Mouse (Mus musculus) G1E (cell line): ENCODE results near the gene Hormad2. TPM values are rescaled to one million over a fixed set of nuclear protein-coding genes. Genes with fewer than 3 reads are reported as not detected.

Experiments
- ATAC-seq: 2 replicates; pipeline ENCODE4 v1.8.0; 2016; ENCODE audit warnings: mild to moderate bottlenecking; ENCODE audit not compliant: insufficient number of reproducible peaks, poor library complexity, low FRiP score, severe bottlenecking; ENCODE audit errors: extremely low read depth
- DNase-seq: peaks from one replicate; pipeline ENCODE4 v3.0.0; 2012; ENCODE audit warnings: low spot score
- H3K27me3 ChIP-seq: 2 replicates; pipeline ENCODE4 v1.6.1; 2012; ENCODE audit warnings: mild to moderate bottlenecking, low read length, inconsistent platforms; ENCODE audit not compliant: insufficient read depth
- H3K36me3 ChIP-seq: replicated peaks from 2 replicates; pipeline ENCODE3; 2012; ENCODE audit warnings: mild to moderate bottlenecking, inconsistent platforms
- H3K4me1 ChIP-seq: 2 replicates; pipeline ENCODE4 v1.6.1; 2012; ENCODE audit warnings: low read depth, low read length, inconsistent platforms, mixed read lengths; ENCODE audit not compliant: insufficient read depth
- H3K4me3 ChIP-seq: 2 replicates; pipeline ENCODE4 v1.5.1; 2012; ENCODE audit warnings: low read depth, mild to moderate bottlenecking, inconsistent platforms, low read length, moderate library complexity, mixed read lengths
- H3K9me3 ChIP-seq: replicated peaks from 2 replicates; pipeline ENCODE4 v1.6.1; 2012; ENCODE audit warnings: inconsistent platforms
- CTCF ChIP-seq: IDR thresholded peaks from 2 replicates; pipeline ENCODE4 v1.5.1; 2012; ENCODE audit warnings: low read depth, low read length, inconsistent platforms, mixed read lengths
- GATA1 ChIP-seq: IDR thresholded peaks from 2 replicates; pipeline ENCODE4 v1.6.1; 2012; ENCODE audit warnings: borderline replicate concordance, low read length, inconsistent platforms, mixed read lengths
- GATA2 ChIP-seq: IDR thresholded peaks from 2 replicates; pipeline ENCODE4 v1.6.1; 2012; ENCODE audit warnings: low read depth, low read length, inconsistent platforms, borderline replicate concordance
- POLR2AphosphoS5 ChIP-seq: IDR thresholded peaks from 2 replicates; pipeline ENCODE4 v1.6.1; 2012; ENCODE audit warnings: low read depth, low read length, inconsistent platforms; ENCODE audit not compliant: insufficient replicate concordance
- TAL1 ChIP-seq: conservative IDR thresholded peaks from 2 replicates; pipeline ENCODE4 v1.6.1; 2012; ENCODE audit warnings: low read depth, low read length, inconsistent platforms, mixed read lengths
- polyA plus RNA-seq: library from polyadenylated mRNA; stranded (reverse); fragments of >175 nt; gene quantifications from 2 replicates; pipeline ENCODE4 v1.2.3, GENCODE M21; 2012
- total RNA-seq, 2 experiments: library from RNA; stranded (forward) in 1 of 2; stranded (reverse) in 1 of 2; fragments of 200-1000 nt in 1 of 2; fragments of >200 nt in 1 of 2; fragmentation: Nextera tagmentation in 1 of 2; gene quantifications; 2 replicates each; pipeline ENCODE4 v1.2.3; 2014 to 2017

Hormad2 gene
- total and polyA plus RNA-seq, 3 experiments, result 8.6 to 85.0 (median 24.6) TPM

DNA sequence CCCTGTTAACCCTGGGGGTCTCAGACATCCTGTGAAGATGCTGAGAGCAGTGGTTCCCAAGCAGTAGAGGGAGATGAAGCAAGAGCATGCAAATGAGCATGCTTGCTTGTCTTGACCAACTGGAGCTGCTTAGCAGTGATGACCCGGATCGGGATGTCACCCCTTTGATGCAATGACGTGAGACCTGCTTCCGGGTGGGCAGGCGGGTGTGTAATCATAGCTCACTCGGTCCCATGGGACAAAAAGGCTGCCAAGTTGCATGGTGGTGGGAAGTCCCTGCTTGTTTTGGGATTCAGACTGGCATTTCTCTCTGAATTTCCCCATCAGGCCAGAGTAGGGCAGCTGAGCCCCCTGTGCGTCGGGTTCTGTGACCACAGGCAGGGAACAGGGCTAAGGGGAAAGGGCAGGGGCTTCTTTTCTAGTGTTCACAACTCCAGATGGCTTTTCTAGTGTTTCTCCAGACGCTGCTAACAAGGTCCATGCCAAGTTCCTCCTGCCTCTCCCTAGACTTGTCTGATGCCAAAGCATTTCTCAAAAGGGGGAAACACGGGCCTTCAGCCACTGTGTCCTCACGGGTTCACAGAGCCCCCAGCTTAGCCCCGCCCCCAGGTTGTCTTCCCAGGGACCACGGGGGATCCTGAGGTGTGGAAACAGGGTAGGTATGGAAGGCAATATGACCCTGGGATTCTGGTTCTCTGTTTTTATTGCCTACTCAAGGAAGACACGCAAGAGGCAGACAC, 141.0 kb downstream of the Hormad2 start:
- H3K4me3 ChIP-seq, result no peak overlapping the region
- peaks cover 75% of the 10 kb centered on the region for H3K4me1 ChIP-seq
- TF ChIP-seq POLR2AphosphoS5 (no peak), TAL1 (no peak), GATA2 (no peak), GATA1 (no peak), CTCF (no peak)
- ATAC-seq, result no peak
- no peaks in the 10 kb centered on the region for H3K36me3 ChIP-seq
- H3K27me3 ChIP-seq, result peaks cover 15% of the 10 kb centered on the region
- no peak for DNase-seq
- no peaks in the 10 kb centered on the region for H3K9me3 ChIP-seq

DNA sequence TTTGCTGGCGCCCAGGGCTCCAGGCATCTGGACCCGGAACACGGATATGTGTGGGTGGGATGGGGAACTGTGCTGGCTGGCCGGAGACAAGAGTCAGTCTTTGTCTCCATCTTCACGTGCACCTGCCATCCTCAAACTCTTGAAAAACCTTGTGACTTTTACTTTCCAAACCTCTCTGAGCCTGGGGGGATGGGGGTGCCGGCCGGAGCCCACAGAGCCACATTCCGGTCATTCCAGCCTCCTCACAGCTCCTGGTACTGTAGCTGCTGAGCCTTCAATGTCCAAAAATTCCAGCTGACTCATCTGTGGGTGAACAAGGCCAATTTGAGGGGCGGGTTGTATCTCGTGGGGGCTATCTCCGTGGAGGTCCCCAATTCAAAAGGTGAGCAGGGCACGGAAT, 141.7 kb downstream of the Hormad2 start:
- Histone ChIP-seq H3K4me1 (peaks cover 77% of the 10 kb centered on the region), H3K27me3 (peaks cover 16% of the 10 kb centered on the region), H3K36me3 (no peaks in the 10 kb centered on the region), H3K9me3 (no peaks in the 10 kb centered on the region), H3K4me3 (no peak overlapping the region)
- ATAC-seq (no peak), DNase-seq (no peak)
- TF ChIP-seq GATA2 (no peak), TAL1 (no peak), GATA1 (no peak)

DNA sequence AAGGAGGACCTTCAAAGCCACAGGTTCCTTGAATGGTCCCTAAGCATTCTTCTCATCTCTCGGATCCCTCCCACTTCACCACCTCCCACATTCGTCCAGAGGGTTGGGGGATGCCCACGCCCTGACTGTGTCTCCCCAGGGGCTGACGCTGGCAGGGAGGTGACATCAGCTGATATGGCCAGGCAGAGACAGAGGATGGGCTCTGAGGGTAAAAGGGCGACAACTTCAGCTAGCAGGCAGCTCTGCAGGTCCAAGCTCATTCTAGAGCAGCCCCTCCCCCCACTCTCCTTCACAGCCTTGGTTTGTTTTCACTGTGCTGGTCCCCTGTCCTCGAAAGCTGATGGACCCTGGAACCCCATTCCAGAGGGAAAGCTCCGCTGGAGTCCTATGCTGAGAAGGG, 142.3 kb downstream of the Hormad2 start:
- peak overlapping the region; percentile 11; the same call in 1 of the 2 replicates for H3K4me3 ChIP-seq
- ATAC-seq (no peak), DNase-seq (no peak)
- H3K4me1 ChIP-seq, result peaks cover 80% of the 10 kb centered on the region
- no peaks in the 10 kb centered on the region for H3K36me3 ChIP-seq
- H3K9me3 ChIP-seq, result no peaks in the 10 kb centered on the region
- H3K27me3 ChIP-seq, result peaks cover 19% of the 10 kb centered on the region
- TF ChIP-seq TAL1, result no peak
- no peak for TF ChIP-seq POLR2AphosphoS5
- TF ChIP-seq GATA1, result no peak
- TF ChIP-seq GATA2, result no peak
- no peak for TF ChIP-seq CTCF

DNA sequence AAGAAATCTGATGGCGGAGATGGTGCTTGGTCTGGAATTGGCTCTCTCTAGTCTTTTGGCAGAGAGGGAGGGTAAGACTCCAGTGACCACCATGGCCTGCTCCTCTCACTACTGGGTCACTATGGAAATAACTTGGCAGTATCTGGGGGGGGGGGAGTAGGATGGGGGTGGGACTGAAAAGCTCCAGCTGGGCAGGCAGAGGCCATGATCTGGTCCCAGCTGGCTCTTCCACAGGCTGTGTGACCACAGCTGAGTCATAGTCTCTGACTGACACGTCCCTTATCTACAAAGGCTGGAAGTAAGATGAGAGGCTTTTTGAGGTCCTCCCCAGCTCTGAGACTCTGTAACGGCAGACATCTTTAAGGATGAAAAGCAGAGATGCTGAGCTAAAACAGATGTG, 143.2 kb downstream of the Hormad2 start:
- TF ChIP-seq POLR2AphosphoS5 (no peak), GATA1 (no peak), CTCF (no peak), TAL1 (no peak), GATA2 (no peak)
- H3K27me3 ChIP-seq, result peaks cover 19% of the 10 kb centered on the region
- H3K36me3 ChIP-seq, result no peaks in the 10 kb centered on the region
- DNase-seq, result no peak
- H3K9me3 ChIP-seq, result no peaks in the 10 kb centered on the region
- peaks cover 85% of the 10 kb centered on the region for H3K4me1 ChIP-seq
- no peak overlapping the region for H3K4me3 ChIP-seq
- ATAC-seq, result peak; percentile 66

DNA sequence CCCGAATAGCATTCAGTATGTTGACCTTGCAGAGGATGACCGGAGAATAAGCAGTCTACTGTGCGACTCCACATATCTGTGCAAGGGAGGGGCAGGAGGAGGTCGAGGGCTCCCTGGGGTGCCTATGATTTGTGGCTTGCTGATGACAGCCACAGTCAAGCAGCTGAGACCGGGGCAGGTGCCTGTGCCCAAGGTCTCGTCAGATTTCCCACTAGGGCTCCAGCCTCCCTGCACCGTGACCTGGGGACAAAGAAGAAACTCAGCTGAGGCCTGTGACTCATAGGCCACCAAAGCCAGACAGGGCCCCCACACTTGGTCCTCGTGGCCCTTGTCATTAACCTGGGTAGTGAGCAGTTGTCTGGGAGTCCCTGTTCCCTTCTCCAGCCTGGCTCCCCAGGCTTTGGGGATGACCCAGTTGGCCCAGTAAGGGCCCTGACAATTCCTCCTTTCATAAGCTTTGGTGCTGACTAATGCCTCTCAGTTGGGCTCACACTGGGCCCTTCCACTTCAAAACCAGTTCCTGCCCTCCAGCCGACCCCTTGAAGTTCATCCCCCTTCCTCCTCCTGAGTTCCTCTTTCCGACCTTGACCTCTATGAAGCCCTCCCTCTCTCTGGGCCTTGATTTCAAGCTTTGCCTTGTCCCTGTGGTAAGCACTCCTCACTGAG, 144.2 kb downstream of the Hormad2 start:
- peaks cover 19% of the 10 kb centered on the region for H3K27me3 ChIP-seq
- H3K36me3 ChIP-seq, result no peaks in the 10 kb centered on the region
- no peak for ATAC-seq
- no peak overlapping the region for H3K4me3 ChIP-seq
- H3K9me3 ChIP-seq, result no peaks in the 10 kb centered on the region
- H3K4me1 ChIP-seq, result peaks cover 85% of the 10 kb centered on the region
- DNase-seq, result no peak
- TF ChIP-seq CTCF (no peak), GATA1 (no peak), POLR2AphosphoS5 (no peak), TAL1 (no peak), GATA2 (no peak)

Other genes starting within 250 kb of the Hormad2 start
- 8.4 and 9.0 TPM in 2 replicates for gene Castor1, start 222.9 kb downstream of the Hormad2 start, total RNA-seq (2014; fragmentation: Nextera tagmentation)
- 8.2 and 10.7 TPM in 2 replicates for gene Castor1, start 222.9 kb downstream of the Hormad2 start, total RNA-seq (2017)
- gene Castor1, start 222.9 kb downstream of the Hormad2 start, polyA plus RNA-seq, result 2.9 and 4.5 TPM in 2 replicates
- gene Osm, start 204.7 kb downstream of the Hormad2 start, total RNA-seq (2014; fragmentation: Nextera tagmentation), result 7.2 and 8.0 TPM in 2 replicates
- gene Osm, start 204.7 kb downstream of the Hormad2 start, total RNA-seq (2017), result 8.3 and 10.3 TPM in 2 replicates
- 4.0 and 4.5 TPM in 2 replicates for gene Osm, start 204.7 kb downstream of the Hormad2 start, polyA plus RNA-seq
- gene Lif, start 183.5 kb downstream of the Hormad2 start, total RNA-seq (2014; fragmentation: Nextera tagmentation), result 0.75 TPM in 1 of 2 replicates, not detected in the other
- gene Lif, start 183.5 kb downstream of the Hormad2 start, total RNA-seq (2017), result 1.0 and 1.2 TPM in 2 replicates
- 0.02 and 0.12 TPM in 2 replicates for gene Lif, start 183.5 kb downstream of the Hormad2 start, polyA plus RNA-seq
- 56.1 and 68.9 TPM in 2 replicates for gene Mtmr3, start 153.8 kb upstream of the Hormad2 start, total RNA-seq (2014; fragmentation: Nextera tagmentation)
- gene Mtmr3, start 153.8 kb upstream of the Hormad2 start, total RNA-seq (2017), result 81.4 and 81.9 TPM in 2 replicates
- 21.7 and 26.4 TPM in 2 replicates for gene Mtmr3, start 153.8 kb upstream of the Hormad2 start, polyA plus RNA-seq
- gene Gm11032, start 179.0 kb upstream of the Hormad2 start, total RNA-seq (2014; fragmentation: Nextera tagmentation), result not detected in 2 replicates
- not detected in 2 replicates for gene Gm11032, start 179.0 kb upstream of the Hormad2 start, total RNA-seq (2017)
- not detected in 2 replicates for gene Gm11032, start 179.0 kb upstream of the Hormad2 start, polyA plus RNA-seq
- gene Ascc2, start 196.6 kb upstream of the Hormad2 start, total RNA-seq (2014; fragmentation: Nextera tagmentation), result 27.8 and 28.4 TPM in 2 replicates
- gene Ascc2, start 196.6 kb upstream of the Hormad2 start, total RNA-seq (2017), result 22.0 and 22.8 TPM in 2 replicates
- gene Ascc2, start 196.6 kb upstream of the Hormad2 start, polyA plus RNA-seq, result 52.0 and 53.0 TPM in 2 replicates